Mouse (Mus musculus): Measurements from ENCODE around the gene Bicc1. TPM values are rescaled to one million over a fixed set of nuclear protein-coding genes. Genes with fewer than 3 reads are reported as not detected.

The Bicc1 gene
- polyA plus RNA-seq (2012; rRNA removed): 2.1 and 4.3 TPM in 2 replicates

DNA sequence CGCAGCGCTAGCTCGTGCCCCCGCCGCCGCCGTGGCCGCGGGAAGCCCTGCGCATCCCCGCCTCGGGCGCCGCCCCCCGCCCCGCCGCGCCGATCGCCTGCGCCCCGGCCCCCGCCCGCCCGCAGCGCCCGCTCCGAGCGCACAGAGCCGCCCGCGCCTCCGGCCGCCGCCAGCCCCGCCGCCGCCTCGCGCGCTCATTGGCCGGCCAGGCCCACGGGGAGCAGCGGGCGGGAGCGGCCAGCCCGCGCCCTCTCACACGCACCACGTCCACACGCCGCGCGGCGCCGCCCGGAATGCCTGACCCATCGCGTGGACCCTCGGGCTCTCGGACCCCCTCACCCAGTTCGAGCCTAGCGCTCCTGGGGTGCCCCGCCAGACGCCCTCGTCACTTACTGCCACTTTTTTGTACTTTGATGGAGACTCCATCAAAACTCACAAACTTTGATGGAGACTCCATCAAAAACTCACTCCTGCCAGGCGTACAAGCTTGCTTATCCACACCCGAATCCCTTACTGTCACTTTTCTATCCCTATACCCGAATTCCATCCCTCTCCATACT lies at the start of gene Bicc1:
Gene Bicc1, minus strand, starts transcription at position 25 of the 560 bp plus-strand sequence.
- no peak for DNase-seq (ENCODE audit: low read depth, low spot score)
- WGBS: 4% methylated on average over 56 of the region's 69 CpGs

DNA sequence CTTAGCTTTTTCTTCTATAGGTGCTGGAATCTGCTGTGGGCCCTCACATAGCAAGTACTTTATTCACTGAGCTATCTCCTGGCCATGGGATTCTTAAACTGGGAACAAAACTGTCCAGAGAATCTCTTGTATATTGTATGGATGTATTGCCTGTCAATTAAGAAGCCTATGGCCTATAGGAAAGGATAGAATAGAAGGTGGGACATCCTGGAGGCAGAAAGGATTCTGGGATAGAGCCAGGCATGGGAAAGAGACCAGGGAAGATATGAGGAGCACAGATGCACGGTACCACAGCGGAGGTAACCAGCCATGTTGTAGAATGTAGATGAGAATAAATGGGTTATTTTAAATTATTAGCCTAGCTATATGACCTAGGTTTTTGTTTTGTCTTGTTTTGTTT lies 42.0 kb upstream of the Bicc1 start:
- WGBS: 98% methylated on average over 2 of the region's 2 CpGs
- DNase-seq (ENCODE audit: low read depth, low spot score): no peak

DNA sequence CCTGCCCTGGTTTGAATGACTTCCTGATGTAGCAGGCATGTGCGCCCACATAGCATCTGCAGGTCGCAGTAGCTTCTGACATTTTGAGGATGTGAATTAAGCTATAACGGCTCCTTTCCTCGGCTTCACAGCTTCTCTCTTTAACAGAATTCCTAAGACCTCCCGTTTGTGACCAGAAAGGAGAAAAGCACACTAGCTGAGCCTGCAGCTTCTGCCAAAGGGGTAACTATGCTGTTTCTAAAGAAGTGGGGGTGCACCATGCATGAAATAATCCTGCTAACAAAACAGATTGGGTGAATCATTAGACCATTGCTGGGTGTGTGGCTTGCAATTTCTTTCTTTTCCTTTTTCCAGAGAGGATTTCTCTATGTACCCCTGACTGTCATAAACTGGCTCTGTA lies 41.5 kb upstream of the Bicc1 start:
- 65% methylated on average over 5 of the region's 5 CpGs for WGBS
- no peak for DNase-seq (ENCODE audit: low read depth, low spot score)

- WGBS: 75% methylated on average over 8 of the region's 8 CpGs
- no peak for DNase-seq (ENCODE audit: low read depth, low spot score)
Measured at GRCm38 (mm10) chr10:71198676-71199075, 39.2 kb upstream of the Bicc1 start.

DNA sequence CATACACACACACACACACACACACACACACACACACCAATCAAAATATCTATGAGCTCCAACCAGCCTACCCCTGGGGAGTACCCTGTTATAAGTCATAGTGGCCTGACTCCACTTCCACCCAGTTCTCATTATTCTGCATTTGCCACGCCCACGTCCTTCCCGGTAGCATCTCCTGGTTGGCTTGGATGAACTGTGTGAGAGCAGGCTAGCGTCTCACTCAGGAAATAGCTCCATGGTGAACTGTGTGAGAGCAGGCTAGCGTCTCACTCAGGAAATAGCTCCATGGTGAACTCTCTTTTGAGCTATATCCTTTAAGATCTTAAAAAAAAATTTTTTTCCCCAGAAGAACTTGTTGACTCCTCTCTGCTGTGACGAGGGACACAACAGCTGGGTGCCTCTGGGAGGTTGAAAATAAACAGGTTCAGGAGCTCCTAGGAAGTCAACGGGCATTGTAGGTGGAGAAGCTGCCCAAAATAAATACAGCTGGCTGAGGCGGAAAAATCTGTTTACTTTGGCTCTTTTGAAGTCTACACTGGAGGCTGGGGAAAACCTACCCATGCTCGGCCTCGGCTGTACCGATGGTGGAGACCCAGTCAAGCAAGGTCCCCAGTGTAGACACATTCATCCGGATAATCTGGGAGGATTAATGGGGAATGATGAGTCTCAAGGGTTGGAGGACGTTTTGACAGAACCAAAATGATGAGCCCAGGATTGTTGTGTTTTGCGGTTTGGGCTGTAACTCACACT lies 37.7 kb upstream of the Bicc1 start:
- DNase-seq (ENCODE audit: low read depth, low spot score): no peak
- WGBS: 23% methylated on average over 14 of the region's 14 CpGs

- DNase-seq (ENCODE audit: low read depth, low spot score): no peak
- whole genome bisulfite sequencing: 37% methylated on average over 9 of the region's 9 CpGs
Measured at GRCm38 (mm10) chr10:71195501-71195900, 36.0 kb upstream of the Bicc1 start.

DNA sequence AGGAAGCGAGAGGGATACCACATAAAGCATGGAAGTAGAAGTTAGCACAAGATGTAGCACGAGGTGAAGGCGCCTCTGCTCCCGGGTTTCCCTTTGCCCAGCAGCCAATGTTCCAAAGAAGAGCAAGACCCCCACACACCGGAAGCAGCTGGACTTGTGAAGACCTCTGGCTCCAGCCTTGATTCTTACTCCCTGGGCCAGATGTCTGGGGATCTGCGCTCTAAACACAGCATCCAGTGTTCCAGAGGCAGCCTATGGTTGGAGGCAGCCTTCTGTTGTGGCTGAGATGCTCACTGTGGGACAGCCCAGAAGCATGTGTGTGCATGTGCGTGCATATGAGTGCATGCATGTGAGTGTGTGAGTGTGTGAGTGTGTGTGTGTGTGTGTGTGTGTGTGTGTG lies 35.2 kb upstream of the Bicc1 start:
- 72% methylated on average over 7 of the region's 7 CpGs for WGBS
- no peak for DNase-seq (ENCODE audit: low read depth, low spot score)

- WGBS: 57% methylated on average over 7 of the region's 7 CpGs
- no peak for DNase-seq (ENCODE audit: low read depth, low spot score)
Measured at GRCm38 (mm10) chr10:71193319-71193718, 33.8 kb upstream of the Bicc1 start.

- 63% methylated on average over 11 of the region's 11 CpGs for WGBS
- no peak for DNase-seq (ENCODE audit: low read depth, low spot score)
Measured at GRCm38 (mm10) chr10:71192886-71193285, 33.4 kb upstream of the Bicc1 start.

GRCm38 (mm10) chr10:71188681-71189080 lies 29.2 kb upstream of the Bicc1 start:
- DNase-seq (ENCODE audit: low read depth, low spot score): no peak
- WGBS: 90% methylated on average over 4 of the region's 4 CpGs

GRCm38 (mm10) chr10:71185059-71185458 lies 25.6 kb upstream of the Bicc1 start:
- WGBS: 42% methylated on average over 7 of the region's 7 CpGs
- no peak for DNase-seq (ENCODE audit: low read depth, low spot score)

- no peak for DNase-seq (ENCODE audit: low read depth, low spot score)
- 21% methylated on average over 7 of the region's 7 CpGs for WGBS
Measured at GRCm38 (mm10) chr10:71183339-71184031, 24.0 kb upstream of the Bicc1 start.

GRCm38 (mm10) chr10:71181931-71182330 lies 22.4 kb upstream of the Bicc1 start:
- no peak for DNase-seq (ENCODE audit: low read depth, low spot score)
- 78% methylated on average over 4 of the region's 4 CpGs for WGBS

- 85% methylated on average over 2 of the region's 2 CpGs for WGBS
- DNase-seq (ENCODE audit: low read depth, low spot score): no peak
Measured at GRCm38 (mm10) chr10:71181091-71181490, 21.6 kb upstream of the Bicc1 start.

- WGBS: 74% methylated on average over 2 of the region's 2 CpGs
- DNase-seq (ENCODE audit: low read depth, low spot score): no peak
Measured at GRCm38 (mm10) chr10:71180057-71180456, 20.6 kb upstream of the Bicc1 start.

- 78% methylated on average over 7 of the region's 7 CpGs for WGBS
- DNase-seq (ENCODE audit: low read depth, low spot score): no peak
Measured at GRCm38 (mm10) chr10:71177201-71177600, 17.7 kb upstream of the Bicc1 start.

- DNase-seq (ENCODE audit: low read depth, low spot score): no peak
- 82% methylated on average over 8 of the region's 8 CpGs for WGBS
Measured at GRCm38 (mm10) chr10:71176341-71176740, 16.8 kb upstream of the Bicc1 start.

DNA sequence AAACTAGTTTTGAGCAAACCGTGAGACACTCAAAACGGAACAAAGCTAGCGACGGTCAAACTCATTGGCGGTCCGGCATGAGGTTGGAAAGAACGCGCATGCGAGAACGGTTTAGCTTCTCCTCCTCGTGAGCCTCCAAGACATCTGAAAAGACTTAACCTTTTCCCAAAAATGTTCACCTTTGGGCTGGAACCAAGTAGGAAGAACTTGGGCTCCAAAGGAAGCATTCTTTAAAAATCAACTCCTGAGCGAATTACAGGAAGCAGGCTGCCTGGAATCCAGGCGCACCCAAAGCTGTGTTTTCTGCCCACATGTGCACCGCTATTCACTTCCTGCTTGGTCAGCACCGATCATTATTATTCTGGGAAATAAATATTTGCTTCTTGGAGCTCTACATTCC lies 15.8 kb upstream of the Bicc1 start:
- DNase-seq (ENCODE audit: low read depth, low spot score): no peak
- 94% methylated on average over 15 of the region's 15 CpGs for WGBS

DNA sequence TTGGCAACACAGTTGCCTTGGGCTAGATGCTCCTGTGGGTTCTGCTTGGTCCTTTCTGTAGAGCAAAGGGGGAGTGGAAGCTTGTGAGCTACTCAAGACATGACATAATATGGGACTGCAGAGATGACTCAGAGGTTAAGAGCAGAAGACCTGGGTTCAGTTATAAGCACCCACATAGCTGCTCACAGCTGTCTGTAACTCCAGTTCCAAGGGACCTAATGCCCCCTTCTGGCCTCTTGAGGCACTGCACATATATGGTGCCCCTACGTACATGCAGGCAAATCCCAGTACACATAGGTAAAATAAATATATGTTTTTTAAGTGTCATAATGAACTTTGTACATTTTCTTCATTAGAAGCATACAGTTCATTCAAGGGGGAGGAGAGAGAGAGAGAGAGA lies 11.9 kb upstream of the Bicc1 start:
- DNase-seq (ENCODE audit: low read depth, low spot score): no peak
- WGBS: 100% methylated on average over 1 of the region's 1 CpGs

DNA sequence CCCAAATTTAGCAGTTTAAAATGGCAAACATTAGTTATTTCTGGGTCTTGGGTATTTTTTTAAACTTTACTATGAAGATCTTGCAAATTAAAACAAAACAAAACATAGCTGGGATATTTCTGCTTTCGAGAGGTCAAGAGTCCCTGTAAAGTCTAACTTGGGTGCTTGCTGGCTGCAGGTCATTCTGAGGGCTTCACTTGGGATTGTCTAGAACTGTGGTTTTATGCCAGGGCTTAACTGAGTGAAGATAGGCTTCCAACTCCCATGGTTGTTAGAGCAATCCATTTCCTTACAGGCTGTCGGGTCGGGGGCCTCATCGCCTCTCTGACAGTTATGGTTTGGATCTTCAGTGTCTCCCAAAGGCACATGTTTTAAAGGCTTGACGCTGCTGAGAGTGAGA lies 11.3 kb upstream of the Bicc1 start:
- 86% methylated on average over 5 of the region's 5 CpGs for WGBS
- DNase-seq (ENCODE audit: low read depth, low spot score): no peak

GRCm38 (mm10) chr10:71169811-71170210 lies 10.3 kb upstream of the Bicc1 start:
- 76% methylated on average over 10 of the region's 10 CpGs for WGBS
- DNase-seq (ENCODE audit: low read depth, low spot score): no peak

All from large intestine, adult 2 months (tissue).